Mouse (Mus musculus): ENCODE data around the gene Hist1h3i. TPM values are rescaled to one million over a fixed set of nuclear protein-coding genes. Genes with fewer than 3 reads are reported as not detected.
"Not testable (repeated sequence)": the region's sequence is repeated elsewhere in the genome, so short reads cannot be mapped to it uniquely, and the experiment has no call there.

Gene Hist1h3i
- polyA plus RNA-seq, 1 experiment from 2014 or later: 202 TPM

DNA sequence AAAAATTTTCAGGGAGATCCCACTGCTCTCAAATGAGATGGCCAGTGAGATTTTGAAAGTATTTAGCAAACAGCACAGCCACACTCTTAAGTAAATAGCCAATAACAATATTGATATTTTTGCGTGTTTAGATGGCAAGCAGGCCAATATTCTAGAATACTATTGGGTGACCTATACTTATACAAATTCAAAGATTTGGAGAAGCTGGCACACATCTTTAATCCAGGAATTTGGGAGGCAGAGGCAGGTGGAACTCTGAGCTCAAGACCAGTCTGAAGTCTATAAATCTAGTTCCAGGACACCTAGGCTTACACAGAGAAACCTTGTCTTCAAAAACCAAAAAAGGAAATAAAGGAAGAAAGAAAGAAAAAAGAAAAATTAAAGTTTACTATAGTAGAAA lies 1.5 kb downstream of the Hist1h3i start:
- Histone ChIP-seq H3K4me3 (replicated peaks) (no peak overlapping the region), H3K4me2 (peak overlapping the region; percentile 19; the same call in 1 of the 2 replicates), H3K4me1 (replicated peaks) (peaks cover 41% of the 10 kb centered on the region), H3K27me3 (no peaks in the 10 kb centered on the region), H3K27ac (peak overlapping the region; percentile 53; the same call in 1 of the 2 replicates), H3K9ac (replicated peaks) (no peak overlapping the region), H3K9me3 (no peaks in the 10 kb centered on the region), H3K36me3 (no peaks in the 10 kb centered on the region)
- WGBS: 95% methylated on average over 1 of the region's 1 CpGs
- ATAC-seq (ENCODE audit: insufficient number of reproducible peaks, insufficient read depth, low FRiP score, low TSS enrichment, low read depth): no peak

DNA sequence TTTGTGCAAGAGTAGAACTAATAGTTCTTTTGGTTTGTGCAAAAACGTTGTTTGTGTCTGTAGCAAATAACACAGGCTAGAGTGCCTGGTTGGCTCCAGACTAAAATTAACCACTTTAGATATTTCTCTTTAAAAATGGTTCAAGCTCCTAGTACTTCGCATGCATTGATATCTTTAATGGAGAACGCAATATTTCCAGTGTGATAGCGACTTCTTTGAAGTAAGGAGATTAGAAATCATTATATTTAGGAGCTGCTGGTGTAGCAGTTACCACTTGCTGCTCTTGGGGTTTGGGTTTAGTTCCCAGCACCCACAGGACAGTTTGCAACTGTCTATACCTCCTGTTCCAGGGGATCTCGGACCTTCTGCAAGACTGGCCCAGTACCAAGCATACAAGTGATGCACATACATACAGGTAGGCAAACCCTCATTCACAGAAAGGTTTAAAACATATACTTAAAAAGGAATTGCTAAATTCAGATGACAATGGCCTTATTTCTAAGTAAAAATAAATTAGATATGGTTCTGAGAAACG lies 2.1 kb downstream of the Hist1h3i start:
- WGBS: 47% methylated on average over 6 of the region's 6 CpGs

DNA sequence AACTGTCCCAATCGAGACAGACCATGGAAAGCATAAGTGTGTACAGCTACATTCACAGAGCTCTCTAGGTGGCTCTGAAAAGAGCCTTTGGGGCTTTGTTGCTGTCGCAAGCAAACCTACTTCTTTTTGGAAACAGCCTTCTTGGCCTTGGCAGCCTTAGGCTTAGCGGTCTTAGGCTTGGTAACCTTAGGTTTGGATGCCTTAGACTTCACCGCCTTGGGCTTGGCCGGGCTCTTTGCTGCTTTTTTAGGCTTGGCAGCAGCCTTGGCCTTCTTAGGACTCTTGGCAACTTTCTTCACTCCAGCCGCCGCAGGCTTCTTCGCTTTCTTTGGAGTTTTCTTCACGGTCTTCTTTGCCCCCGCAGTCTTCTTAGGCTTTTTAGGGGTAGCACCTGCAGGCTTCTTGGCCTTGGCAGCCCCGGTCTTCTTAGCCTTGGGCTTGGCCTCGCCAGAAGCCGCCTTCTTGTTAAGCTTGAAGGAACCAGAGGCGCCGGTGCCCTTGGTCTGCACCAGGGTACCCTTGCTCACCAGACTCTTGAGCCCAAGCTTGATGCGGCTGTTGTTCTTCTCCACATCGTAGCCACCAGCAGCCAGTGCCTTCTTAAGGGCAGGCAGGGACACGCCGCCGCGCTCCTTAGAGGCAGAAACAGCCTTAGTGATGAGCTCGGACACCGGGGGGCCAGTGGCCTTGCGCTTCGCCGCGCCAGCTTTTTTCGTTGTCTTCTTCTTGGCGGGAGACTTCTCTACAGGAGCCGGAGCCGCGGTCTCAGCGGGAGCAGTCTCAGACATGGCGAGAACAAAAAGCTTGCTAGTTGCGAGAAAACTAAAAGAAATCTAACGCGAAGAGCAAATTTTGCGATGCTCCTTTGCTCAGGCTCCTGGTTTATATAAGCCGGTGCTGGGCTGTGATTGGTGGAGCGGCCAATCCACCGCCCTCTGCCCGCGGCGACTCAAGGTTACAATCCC lies 3.1 kb downstream of the Hist1h3i start, which contains the start of gene Hist1h1b:
Hist1h1b (minus strand) TSS at position 859 of the 965 bp plus-strand sequence.
- WGBS: under 1% methylated on average over 44 of the region's 44 CpGs
- H3K36me3 ChIP-seq: no peaks in the 10 kb centered on the region

More for the DNA sequence above, 2.1 kb downstream of the Hist1h3i start:
- Histone ChIP-seq H3K4me2 (peak overlapping the region; percentile 92), H3K27me3 (no peaks in the 10 kb centered on the region), H3K36me3 (no peaks in the 10 kb centered on the region), H3K9ac (replicated peaks) (no peak overlapping the region), H3K27ac (peak overlapping the region; percentile 99), H3K4me3 (replicated peaks) (peak overlapping the region; percentile 59; the same call in 1 of the 2 replicates), H3K9me3 (no peaks in the 10 kb centered on the region), H3K4me1 (replicated peaks) (peaks cover 38% of the 10 kb centered on the region)
- no peak for ATAC-seq (ENCODE audit: insufficient number of reproducible peaks, insufficient read depth, low FRiP score, low TSS enrichment, low read depth)

DNA sequence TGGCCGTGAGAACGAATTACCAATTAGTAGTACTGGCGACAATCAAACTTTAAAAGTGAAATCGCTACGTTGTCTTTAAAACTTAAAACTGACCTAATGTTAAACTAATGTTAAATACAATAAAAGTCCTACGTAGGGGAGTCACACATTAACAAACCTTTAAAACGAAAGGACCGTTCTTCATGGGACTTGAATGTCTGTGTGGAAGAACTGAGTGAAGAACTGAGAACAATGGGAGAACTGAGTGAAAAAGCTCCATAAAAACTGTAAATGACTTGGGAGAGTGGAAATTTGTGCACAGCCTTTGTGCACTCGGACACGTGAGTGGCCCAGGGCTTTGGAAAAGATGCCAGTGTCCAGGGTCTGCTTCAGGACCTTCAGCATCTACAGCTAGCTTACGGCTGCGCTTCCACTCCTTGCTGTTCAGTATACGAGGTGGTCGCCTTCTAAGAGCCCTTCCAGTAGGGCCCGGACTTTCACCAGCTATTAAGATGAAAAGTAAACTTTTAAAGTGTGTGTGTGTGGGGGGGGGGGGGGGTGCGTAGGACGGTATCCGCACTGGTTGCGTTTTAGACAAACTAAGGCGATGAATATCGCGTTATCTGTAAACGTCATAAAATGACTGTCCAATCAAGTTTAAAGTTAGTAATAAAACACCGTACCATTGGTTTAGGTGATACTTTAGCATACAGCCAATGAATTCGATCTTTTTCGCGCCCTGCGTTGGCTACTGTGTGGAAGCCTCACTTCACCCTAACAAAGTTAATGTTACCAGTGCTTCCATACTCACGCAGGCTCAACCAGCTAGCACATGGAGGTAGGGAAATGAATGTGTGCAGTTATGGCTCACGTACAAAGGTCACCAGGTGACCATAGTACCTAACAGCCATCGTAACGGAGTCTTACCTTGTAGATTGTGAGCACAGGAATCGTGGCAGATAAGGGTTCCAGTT lies 4.1 kb downstream of the Hist1h3i start:
- Histone ChIP-seq H3K9me3 (no peaks in the 10 kb centered on the region), H3K4me2 (peak overlapping the region; percentile 92), H3K27ac (peak overlapping the region; percentile 99), H3K4me1 (replicated peaks) (peaks cover 26% of the 10 kb centered on the region), H3K4me3 (replicated peaks) (peak overlapping the region; percentile 59), H3K27me3 (no peaks in the 10 kb centered on the region), H3K36me3 (no peaks in the 10 kb centered on the region), H3K9ac (replicated peaks) (peak overlapping the region; percentile 83)
- peak; percentile 87 for ATAC-seq (ENCODE audit: insufficient number of reproducible peaks, insufficient read depth, low FRiP score, low TSS enrichment, low read depth)
- 5% methylated on average over 33 of the region's 33 CpGs for WGBS

More for the DNA sequence above, 3.1 kb downstream of the Hist1h3i start, which contains the start of gene Hist1h1b:
- Histone ChIP-seq H3K4me3 (replicated peaks) (peak within 1 kb of the TSS; percentile 59), H3K9me3 (no peaks in the 10 kb centered on the region), H3K27me3 (no peaks in the 10 kb centered on the region), H3K4me2 (peak within 1 kb of the TSS; percentile 92), H3K4me1 (replicated peaks) (peaks cover 31% of the 10 kb centered on the region), H3K9ac (replicated peaks) (peak within 1 kb of the TSS; percentile 83), H3K27ac (peak within 1 kb of the TSS; percentile 99)
- peak; percentile 11 for ATAC-seq (ENCODE audit: insufficient number of reproducible peaks, insufficient read depth, low FRiP score, low TSS enrichment, low read depth)

DNA sequence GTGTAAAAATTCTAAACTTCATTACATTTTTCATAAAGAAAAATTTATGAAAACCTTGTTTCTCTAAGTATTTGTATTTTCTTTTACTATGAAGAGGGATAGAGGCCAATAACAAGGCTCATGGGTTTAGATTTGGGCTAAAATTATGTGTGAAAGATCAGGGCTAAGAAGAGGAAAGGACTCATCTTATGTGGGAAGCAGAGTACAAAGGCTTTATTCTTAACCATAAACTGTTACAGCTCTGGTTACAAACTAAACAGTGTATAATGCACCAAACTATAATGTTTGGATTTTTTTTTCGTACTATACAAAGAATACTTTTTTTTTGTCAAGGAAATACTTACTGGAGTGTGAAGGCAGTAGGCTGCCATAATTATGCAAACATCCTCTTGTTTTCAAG lies 27.5 kb downstream of the Hist1h3i start:
- no peak overlapping the region for H3K9ac ChIP-seq (replicated peaks)
- no peak overlapping the region for H3K4me3 ChIP-seq (replicated peaks)
- H3K4me2 ChIP-seq: peak overlapping the region; percentile 73; the same call in 1 of the 2 replicates
- no peaks in the 10 kb centered on the region for H3K9me3 ChIP-seq
- ATAC-seq (ENCODE audit: insufficient number of reproducible peaks, insufficient read depth, low FRiP score, low TSS enrichment, low read depth): no peak
- peaks cover 15% of the 10 kb centered on the region for H3K4me1 ChIP-seq (replicated peaks)
- no peak overlapping the region for H3K27ac ChIP-seq
- 72% methylated on average over 1 of the region's 1 CpGs for WGBS
- H3K27me3 ChIP-seq: no peaks in the 10 kb centered on the region
- H3K36me3 ChIP-seq: no peaks in the 10 kb centered on the region

DNA sequence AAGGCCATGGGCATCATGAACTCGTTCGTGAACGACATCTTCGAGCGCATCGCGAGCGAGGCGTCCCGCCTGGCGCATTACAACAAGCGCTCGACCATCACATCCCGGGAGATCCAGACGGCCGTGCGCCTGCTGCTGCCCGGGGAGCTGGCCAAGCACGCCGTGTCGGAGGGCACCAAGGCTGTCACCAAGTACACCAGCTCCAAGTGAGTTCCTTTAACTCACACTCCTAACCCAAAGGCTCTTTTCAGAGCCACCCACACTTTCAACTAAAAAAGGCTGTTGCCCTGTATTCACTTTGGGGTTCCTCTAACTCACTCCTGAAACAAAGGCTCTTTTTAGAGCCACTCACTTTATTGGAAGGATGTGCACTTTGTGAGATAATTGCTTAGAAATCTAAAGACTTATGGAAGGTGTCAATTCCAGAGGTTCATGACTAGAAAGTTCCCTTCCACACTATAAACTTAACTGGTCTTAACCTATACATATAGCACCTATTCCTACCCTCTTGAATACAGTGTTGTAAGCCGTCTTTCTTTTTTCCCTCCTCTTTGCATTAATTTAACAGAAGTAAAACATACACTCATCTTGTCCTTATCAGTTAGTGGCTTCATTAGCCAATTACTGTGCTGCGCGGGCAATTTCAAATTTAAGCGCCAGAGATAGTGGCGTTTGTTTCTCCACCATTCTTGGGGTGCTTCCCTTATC lies 28.7 kb downstream of the Hist1h3i start:
- H3K4me1 ChIP-seq (replicated peaks): peaks cover 18% of the 10 kb centered on the region
- H3K9me3 ChIP-seq; ATAC-seq (ENCODE audit: insufficient number of reproducible peaks, insufficient read depth, low FRiP score, low TSS enrichment, low read depth); H3K36me3 ChIP-seq; H3K27me3 ChIP-seq: not testable (repeated sequence)
- H3K9ac ChIP-seq (replicated peaks): peak overlapping the region; percentile 66
- peak overlapping the region; percentile 95 for H3K27ac ChIP-seq
- 2% methylated on average over 16 of the region's 26 CpGs for WGBS
- peak overlapping the region; percentile 47 for H3K4me3 ChIP-seq (replicated peaks)
- H3K4me2 ChIP-seq: peak overlapping the region; percentile 73

DNA sequence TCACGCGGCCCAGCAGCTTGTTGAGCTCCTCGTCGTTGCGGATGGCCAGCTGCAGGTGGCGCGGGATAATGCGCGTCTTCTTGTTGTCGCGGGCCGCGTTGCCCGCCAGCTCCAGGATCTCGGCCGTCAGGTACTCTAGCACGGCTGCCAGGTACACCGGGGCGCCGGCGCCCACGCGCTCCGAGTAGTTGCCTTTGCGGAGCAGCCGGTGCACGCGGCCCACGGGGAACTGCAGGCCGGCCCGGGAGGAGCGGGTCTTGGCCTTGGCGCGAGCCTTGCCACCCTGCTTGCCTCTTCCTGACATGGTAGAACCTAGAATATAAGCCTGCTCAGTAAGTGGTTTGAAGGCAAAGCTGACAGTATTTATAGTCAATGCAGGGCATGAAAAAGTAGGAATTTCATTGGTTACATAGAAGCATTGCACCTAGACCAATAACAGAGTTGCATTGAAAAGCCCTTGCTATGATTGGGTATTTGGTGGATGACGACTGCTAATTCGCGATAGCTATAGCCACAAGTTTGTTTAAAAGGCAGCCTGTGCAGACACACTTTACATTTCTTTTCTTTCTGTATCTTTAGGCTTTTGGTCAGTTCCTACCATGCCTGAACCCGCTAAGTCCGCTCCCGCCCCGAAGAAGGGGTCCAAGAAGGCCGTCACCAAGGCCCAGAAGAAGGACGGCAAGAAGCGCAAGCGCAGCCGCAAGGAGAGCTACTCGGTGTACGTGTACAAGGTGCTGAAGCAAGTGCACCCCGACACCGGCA lies 29.5 kb downstream of the Hist1h3i start, which contains the start of the genes Hist1h2ak and Hist1h2bn:
Hist1h2ak (minus strand) TSS at position 304 of the 762 bp plus-strand sequence.
Hist1h2bn (plus strand) TSS at position 600 of the 762 bp plus-strand sequence.
- peak within 1 kb of the TSS; percentile 95 for H3K27ac ChIP-seq
- under 1% methylated on average over 44 of the region's 50 CpGs for WGBS
- peak within 1 kb of the TSS; percentile 73 for H3K4me2 ChIP-seq
- not testable (repeated sequence) for H3K9me3 ChIP-seq, H3K27me3 ChIP-seq, H3K36me3 ChIP-seq
- peak within 1 kb of the TSS; percentile 68 for H3K9ac ChIP-seq (replicated peaks)
- peak; percentile 95 for ATAC-seq (ENCODE audit: insufficient number of reproducible peaks, insufficient read depth, low FRiP score, low TSS enrichment, low read depth)
- H3K4me3 ChIP-seq (replicated peaks): peak within 1 kb of the TSS; percentile 47
- peaks cover 24% of the 10 kb centered on the region for H3K4me1 ChIP-seq (replicated peaks)

DNA sequence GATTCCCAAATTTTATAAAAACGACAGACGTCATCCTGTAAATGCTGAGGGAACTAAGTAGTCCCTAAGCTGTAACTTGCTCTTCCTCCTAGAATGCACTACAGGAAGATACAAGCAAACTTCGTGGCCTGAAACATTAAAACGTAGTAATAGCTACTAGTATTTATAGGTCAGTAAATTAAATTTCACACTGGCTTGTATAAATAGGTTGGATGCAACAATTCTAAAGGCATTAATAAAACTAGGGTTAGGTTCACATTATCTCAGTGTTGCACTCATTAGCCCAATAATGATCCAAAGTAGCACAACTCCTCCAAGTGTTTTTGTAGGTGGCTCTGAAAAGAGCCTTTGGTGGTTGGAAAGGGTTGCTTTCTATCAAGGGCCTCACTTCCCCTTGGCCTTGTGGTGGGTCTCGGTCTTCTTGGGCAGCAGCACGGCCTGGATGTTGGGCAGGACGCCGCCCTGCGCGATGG lies 30.1 kb downstream of the Hist1h3i start:
- WGBS: 2% methylated on average over 10 of the region's 10 CpGs
- Histone ChIP-seq H3K4me3 (replicated peaks) (peak overlapping the region; percentile 47), H3K9ac (replicated peaks) (peak overlapping the region; percentile 68), H3K27me3 (no peaks in the 10 kb centered on the region), H3K4me2 (peak overlapping the region; percentile 73), H3K4me1 (replicated peaks) (peaks cover 27% of the 10 kb centered on the region), H3K36me3 (no peaks in the 10 kb centered on the region), H3K9me3 (no peaks in the 10 kb centered on the region), H3K27ac (peak overlapping the region; percentile 95)
- no peak for ATAC-seq (ENCODE audit: insufficient number of reproducible peaks, insufficient read depth, low FRiP score, low TSS enrichment, low read depth)

DNA sequence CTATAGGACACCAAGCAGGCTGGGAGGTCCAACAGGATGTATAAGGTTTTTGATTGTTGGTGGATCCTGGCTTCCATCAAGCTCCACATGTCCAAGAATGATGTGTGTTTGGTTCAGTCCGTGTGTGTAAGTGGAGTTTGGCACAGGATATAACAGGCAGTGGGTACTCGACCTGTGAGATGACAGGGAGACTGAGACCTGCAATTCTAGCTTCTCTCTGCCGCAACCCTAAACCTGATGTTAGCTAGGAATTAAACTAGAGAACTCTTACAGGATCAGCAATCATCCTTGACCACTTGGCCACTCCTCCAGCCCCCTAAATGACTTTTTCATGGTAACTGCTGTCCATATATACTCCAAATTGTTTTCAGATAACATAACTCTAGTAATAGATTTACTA lies 30.8 kb downstream of the Hist1h3i start:
- H3K9me3 ChIP-seq: no peaks in the 10 kb centered on the region

More for the DNA sequence above, 30.8 kb downstream of the Hist1h3i start:
- Histone ChIP-seq H3K36me3 (no peaks in the 10 kb centered on the region), H3K4me3 (replicated peaks) (peak overlapping the region; percentile 47; the same call in 1 of the 2 replicates), H3K27me3 (no peaks in the 10 kb centered on the region), H3K4me2 (peak overlapping the region; percentile 73), H3K9ac (replicated peaks) (peak overlapping the region; percentile 35; the same call in 1 of the 2 replicates), H3K27ac (peak overlapping the region; percentile 95), H3K4me1 (replicated peaks) (peaks cover 29% of the 10 kb centered on the region)
- ATAC-seq (ENCODE audit: insufficient number of reproducible peaks, insufficient read depth, low FRiP score, low TSS enrichment, low read depth): no peak
- 43% methylated on average over 3 of the region's 3 CpGs for WGBS

All from limb, embryonic 12.5 days (tissue).